Mouse (Mus musculus) ES-E14 (cell line): ENCODE data around the gene Gucy1b2. TPM values are rescaled to one million over a fixed set of nuclear protein-coding genes. Genes with fewer than 3 reads are reported as not detected.

Source experiments
- DNase-seq: peaks from one replicate; pipeline ENCODE4 v3.0.0-alpha.2; 2013; ENCODE audit warnings: low read depth, low spot score
- H3K27ac ChIP-seq: 2 replicates; pipeline ENCODE4 v1.5.1; 2012; ENCODE audit warnings: low read depth, mild to moderate bottlenecking, low read length, moderate library complexity, mixed read lengths; ENCODE audit not compliant: poor library complexity, insufficient read depth, severe bottlenecking
- H3K36me3 ChIP-seq: 2 replicates; pipeline ENCODE4 v1.6.1; 2012; ENCODE audit warnings: mild to moderate bottlenecking, low read length, moderate library complexity, mixed read lengths; ENCODE audit not compliant: control insufficient read depth, poor library complexity, insufficient read depth, severe bottlenecking
- H3K4me1 ChIP-seq, 2 experiments: fragments of 150-350 bp in 1 of 2; sonication (generic) in 1 of 2; 2 replicates each; pipeline ENCODE4 v1.6.1; 2012; ENCODE audit warnings: low read length in 2 of 2, mild to moderate bottlenecking in 1 of 2, mixed read lengths in 1 of 2; ENCODE audit not compliant: control insufficient read depth in 2 of 2, insufficient read depth in 2 of 2, poor library complexity in 1 of 2
- H3K4me3 ChIP-seq, 2 experiments: fragments of 150-350 bp in 1 of 2; sonication (generic) in 1 of 2; 2 replicates each; pipeline ENCODE4 v1.5.1; 2012; ENCODE audit warnings: low read length in 2 of 2, low read depth in 1 of 2, mild to moderate bottlenecking in 1 of 2, mixed read lengths in 1 of 2; ENCODE audit not compliant: insufficient read depth in 1 of 2, poor library complexity in 1 of 2, severe bottlenecking in 1 of 2
- H3K9ac ChIP-seq: 2 replicates; pipeline ENCODE4 v1.6.1; 2012; ENCODE audit warnings: low read depth, mild to moderate bottlenecking, low read length, mixed read lengths; ENCODE audit not compliant: poor library complexity, insufficient read depth, severe bottlenecking
- H3K9me3 ChIP-seq: fragments of 150-350 bp; sonication (generic); 2 replicates; pipeline ENCODE4 v1.6.1; 2012; ENCODE audit warnings: low read depth, mild to moderate bottlenecking, low read length; ENCODE audit not compliant: control insufficient read depth, insufficient read depth
- CHD2 ChIP-seq: IDR thresholded peaks from 2 replicates; pipeline ENCODE4 v1.6.1; 2014; ENCODE audit warnings: mild to moderate bottlenecking, low read depth, low read length, inconsistent platforms
- HCFC1 ChIP-seq: IDR thresholded peaks from 2 replicates; pipeline ENCODE4 v1.6.1; 2012; ENCODE audit warnings: low read length, inconsistent platforms, borderline replicate concordance; ENCODE audit not compliant: insufficient read depth
- MAFK ChIP-seq: IDR thresholded peaks from 2 replicates; pipeline ENCODE4 v1.6.1; 2014; ENCODE audit warnings: mild to moderate bottlenecking, low read depth, low read length, inconsistent platforms; ENCODE audit not compliant: insufficient read depth
- ZC3H11A ChIP-seq: IDR thresholded peaks from 2 replicates; pipeline ENCODE4 v1.6.1; 2012; ENCODE audit warnings: low read depth, mild to moderate bottlenecking, inconsistent platforms, low read length, borderline replicate concordance
- ZNF384 ChIP-seq: IDR thresholded peaks from 2 replicates; pipeline ENCODE4 v1.6.1; 2012; ENCODE audit warnings: low read depth, low read length, inconsistent platforms
- in situ Hi-C, 2 experiments: fragments of 600-800 bp; cut with MboI; formaldehyde crosslinking; loops; one replicate each; pipeline ENCODE4 v1.15.1; 2025; ENCODE audit warnings: low sequenced_read_pairs in 2 of 2, inconsistent platforms in 1 of 2; ENCODE audit not compliant: unreplicated experiment in 2 of 2
- total RNA-seq: library from RNA; depleted of rRNA; stranded (reverse); fragments of 300-350 nt; gene quantifications from 2 replicates; pipeline ENCODE4 v1.2.3, GENCODE M21; 2012

Gucy1b2 gene
- total RNA-seq, 1 experiment: not detected

- Histone ChIP-seq H3K4me1 (no peaks in the 10 kb centered on the region), H3K27ac (no peak overlapping the region), H3K36me3 (no peaks in the 10 kb centered on the region), H3K9me3 (no peaks in the 10 kb centered on the region), H3K9ac (no peak overlapping the region), H3K4me3 (no peak overlapping the region)
- DNase-seq: peak; percentile 67
- TF ChIP-seq ZC3H11A (peak; percentile 96), ZNF384 (no peak)
- in situ Hi-C loops: loop anchor here in 1 of 2 experiments (25.0 kb wide), 1 partner anchor 445 kb away; no protein-coding TSS in a partner anchor
These were observed 36.2 kb upstream of the Gucy1b2 start for GRCm38 (mm10) chr14:62492196-62492850.

GRCm38 (mm10) chr14:62488270-62488669, 32.2 kb upstream of the Gucy1b2 start:
- Histone ChIP-seq H3K9ac (no peak overlapping the region), H3K36me3 (no peaks in the 10 kb centered on the region), H3K27ac (no peak overlapping the region), H3K4me3 (no peak overlapping the region), H3K9me3 (no peaks in the 10 kb centered on the region), H3K4me1 (no peaks in the 10 kb centered on the region)
- in situ Hi-C loops: loop anchor here in 1 of 2 experiments (25.0 kb wide), 1 partner anchor 449 kb away; no protein-coding TSS in a partner anchor
- DNase-seq: no peak
- TF ChIP-seq ZC3H11A (no peak), HCFC1 (no peak), CHD2 (no peak), ZNF384 (no peak), MAFK (no peak)

- TF ChIP-seq CHD2 (no peak), ZNF384 (no peak), MAFK (no peak), ZC3H11A (no peak), HCFC1 (no peak)
- no peaks in the 10 kb centered on the region for H3K4me1 ChIP-seq
- DNase-seq: no peak
- no peaks in the 10 kb centered on the region for H3K36me3 ChIP-seq
- H3K9me3 ChIP-seq: no peaks in the 10 kb centered on the region
- no peak overlapping the region for H3K4me3 ChIP-seq
- in situ Hi-C loops: loop anchor here in 1 of 2 experiments (25.0 kb wide), 1 partner anchor 456 kb away; no protein-coding TSS in a partner anchor
- no peak overlapping the region for H3K27ac ChIP-seq
- no peak overlapping the region for H3K9ac ChIP-seq
These were observed 25.3 kb upstream of the Gucy1b2 start for GRCm38 (mm10) chr14:62481381-62481780.

- Histone ChIP-seq H3K4me3 (no peak overlapping the region), H3K9me3 (no peaks in the 10 kb centered on the region), H3K36me3 (no peaks in the 10 kb centered on the region), H3K27ac (no peak overlapping the region), H3K4me1 (no peaks in the 10 kb centered on the region), H3K9ac (no peak overlapping the region)
- TF ChIP-seq CHD2 (no peak), ZNF384 (no peak), ZC3H11A (no peak), MAFK (no peak), HCFC1 (no peak)
- in situ Hi-C loops: loop anchor here in 1 of 2 experiments (25.0 kb wide), 1 partner anchor 458 kb away; no protein-coding TSS in a partner anchor
- no peak for DNase-seq
These were observed 23.3 kb upstream of the Gucy1b2 start for GRCm38 (mm10) chr14:62479395-62479794.
